Mouse (Mus musculus): ENCODE data around the gene Pkig.

Pkig gene

DNA sequence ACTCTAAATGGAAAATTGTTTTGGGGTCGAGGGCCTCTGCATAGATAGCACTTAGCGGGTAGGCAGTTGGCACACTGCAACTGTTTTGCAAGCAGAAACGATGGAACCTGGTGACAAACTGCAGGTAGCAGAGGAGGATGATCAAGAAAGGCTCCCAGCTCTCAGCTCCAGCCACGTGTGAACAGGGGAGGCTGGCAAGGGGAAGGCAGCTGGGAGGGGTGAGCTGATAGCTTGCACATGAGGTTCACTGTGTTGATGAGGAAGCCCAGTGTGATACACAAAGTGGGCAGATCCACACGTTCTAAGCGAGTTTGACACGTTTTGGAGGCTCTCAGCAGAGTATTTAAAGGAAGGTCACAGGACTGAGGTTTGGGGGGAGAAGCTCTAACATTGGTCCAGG is 54.3 kb downstream of the Pkig start:
- DNase-seq, result no peak

DNA sequence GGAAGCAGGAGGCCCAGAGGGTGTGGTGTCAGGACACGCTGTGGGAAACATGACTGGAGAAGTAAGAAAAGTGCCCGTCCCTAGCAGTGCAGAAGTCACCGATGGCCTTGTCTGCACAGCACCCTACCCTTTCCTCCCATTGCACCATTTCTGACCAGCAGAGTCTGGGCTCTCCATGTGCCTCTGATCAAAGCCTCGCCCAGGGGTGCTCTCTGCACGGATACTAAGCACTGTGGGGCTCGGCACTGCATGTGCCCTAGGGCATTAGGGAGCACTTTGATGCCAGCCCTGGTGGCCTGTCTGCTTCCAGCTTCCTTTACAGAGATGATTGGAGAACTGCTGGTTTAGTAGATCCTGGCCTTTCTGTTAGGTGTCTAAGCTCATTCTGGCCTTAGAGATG is 54.7 kb downstream of the Pkig start:
- DNase-seq, result no peak

DNA sequence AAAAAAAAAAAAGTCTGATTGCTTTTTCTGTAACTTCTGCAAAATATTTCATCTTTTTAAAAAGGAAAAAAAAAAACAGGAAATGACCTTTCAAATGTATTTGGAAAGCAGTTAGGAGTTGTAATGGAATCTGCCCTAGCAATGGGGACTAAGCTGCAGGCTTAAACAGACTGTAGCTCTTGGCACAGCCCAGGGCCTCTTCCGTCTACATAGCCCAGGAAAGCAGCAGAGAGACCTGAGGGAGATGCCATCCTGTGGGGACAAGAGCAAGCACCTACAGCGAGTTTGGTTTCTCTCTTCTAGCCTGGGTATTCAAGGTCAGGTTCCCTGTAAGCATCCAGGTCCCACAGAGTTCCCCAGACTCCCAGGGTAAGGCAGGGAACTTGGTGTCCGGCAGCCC is 55.2 kb downstream of the Pkig start:
- no peak for DNase-seq

DNA sequence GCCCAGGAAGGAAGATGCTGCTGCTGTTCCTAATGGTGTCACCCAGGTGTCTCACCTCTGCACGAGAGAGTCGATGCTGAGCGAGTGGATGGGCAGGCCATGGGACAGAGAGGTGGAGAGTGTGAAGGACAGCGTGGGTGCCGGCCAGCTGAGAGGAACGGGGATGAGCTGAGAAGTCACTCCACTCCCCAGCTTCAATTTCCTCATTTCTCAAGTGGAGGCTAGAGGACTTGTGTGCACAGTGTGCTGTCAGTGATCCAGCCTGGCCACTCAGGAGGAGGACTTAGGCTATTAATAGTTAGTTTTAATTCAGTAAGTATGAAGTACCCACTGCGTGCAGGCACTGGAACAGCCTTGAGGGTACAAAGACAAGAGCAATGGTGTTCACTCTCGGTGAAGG is 58.3 kb downstream of the Pkig start:
- no peak for DNase-seq

DNA sequence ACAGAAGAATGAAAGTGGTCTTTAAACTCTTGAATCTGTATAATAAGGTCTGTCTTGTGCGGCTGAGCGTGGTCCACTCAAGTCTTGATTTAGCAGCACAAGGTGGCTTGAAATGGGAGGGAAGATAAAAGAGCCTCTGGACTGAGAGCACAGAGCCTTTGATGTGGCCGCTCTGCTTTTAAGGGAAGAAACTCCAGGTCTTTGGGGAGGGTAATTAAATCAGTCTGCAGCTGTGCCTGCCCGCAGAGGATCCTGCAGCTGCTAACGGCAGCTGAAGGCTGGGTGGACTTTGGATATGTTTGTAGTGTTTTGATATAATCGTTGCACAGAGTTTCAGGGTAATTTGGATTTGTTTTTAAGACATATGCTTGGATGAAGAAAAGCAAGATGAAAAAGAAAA is 58.7 kb downstream of the Pkig start:
- no peak for DNase-seq

DNA sequence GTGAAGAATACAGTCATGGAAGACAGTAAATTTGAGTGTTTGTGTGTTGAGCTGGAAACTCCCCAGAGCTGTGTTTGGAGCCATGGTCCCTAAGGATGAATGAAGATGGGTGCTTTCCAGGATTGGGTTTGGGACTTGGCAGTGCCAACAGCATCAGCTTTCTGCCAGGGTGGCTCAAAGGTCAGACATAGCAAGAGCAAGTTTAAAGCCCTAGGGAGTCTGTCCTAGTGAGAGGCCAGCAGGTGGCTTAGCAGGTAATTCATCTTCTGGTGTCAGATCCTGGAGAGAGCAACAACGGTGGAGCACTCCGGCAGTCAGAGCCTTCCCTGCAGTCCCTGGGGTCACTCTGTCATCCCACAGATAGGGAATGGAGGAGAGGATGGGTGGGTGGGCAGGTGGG is 60.3 kb downstream of the Pkig start:
- no peak for DNase-seq

DNA sequence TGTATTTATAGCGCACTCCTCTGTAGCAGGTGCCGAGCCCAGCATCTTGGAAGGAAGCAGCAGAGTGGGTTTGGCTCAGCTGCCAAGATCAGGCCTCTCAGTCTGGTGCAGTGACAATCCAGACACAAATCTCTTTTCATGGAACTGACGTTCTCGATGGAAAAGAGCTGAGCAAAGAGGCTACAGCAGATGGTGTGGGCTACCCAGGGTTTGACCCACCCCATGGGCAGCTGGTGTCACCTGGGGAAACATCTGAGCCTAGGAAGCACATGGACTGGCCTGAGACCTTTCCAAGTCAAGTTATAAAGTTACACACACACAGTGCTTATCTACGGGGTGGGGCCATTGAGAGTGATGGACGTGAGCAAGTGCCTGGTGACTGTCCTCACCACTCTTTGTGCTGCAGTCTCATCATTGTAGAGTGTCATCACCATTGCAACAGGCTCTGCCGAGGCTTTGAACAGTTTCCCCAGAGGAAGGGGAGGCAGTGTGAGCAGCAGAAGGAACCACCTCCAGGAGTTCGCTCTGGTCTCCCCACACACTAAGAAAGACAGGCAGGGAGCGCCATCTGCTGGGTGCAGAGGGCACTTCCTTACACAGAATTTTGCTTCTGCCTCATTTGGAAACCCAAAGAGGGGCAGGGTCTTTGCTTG is 60.9 kb downstream of the Pkig start:
- DNase-seq, result peak; percentile 79

- peak; percentile 37 for DNase-seq
Observed at GRCm38 (mm10) chr2:163719616-163720015, 61.4 kb downstream of the Pkig start.

- peak; percentile 76 for DNase-seq
Observed at GRCm38 (mm10) chr2:163722550-163722949, 64.4 kb downstream of the Pkig start.

GRCm38 (mm10) chr2:163726766-163727393 is 68.7 kb downstream of the Pkig start:
- no peak for DNase-seq

- DNase-seq, result no peak
Observed at GRCm38 (mm10) chr2:163728300-163728699, 70.1 kb downstream of the Pkig start.

GRCm38 (mm10) chr2:163732021-163732420 is 73.8 kb downstream of the Pkig start:
- no peak for DNase-seq

DNA sequence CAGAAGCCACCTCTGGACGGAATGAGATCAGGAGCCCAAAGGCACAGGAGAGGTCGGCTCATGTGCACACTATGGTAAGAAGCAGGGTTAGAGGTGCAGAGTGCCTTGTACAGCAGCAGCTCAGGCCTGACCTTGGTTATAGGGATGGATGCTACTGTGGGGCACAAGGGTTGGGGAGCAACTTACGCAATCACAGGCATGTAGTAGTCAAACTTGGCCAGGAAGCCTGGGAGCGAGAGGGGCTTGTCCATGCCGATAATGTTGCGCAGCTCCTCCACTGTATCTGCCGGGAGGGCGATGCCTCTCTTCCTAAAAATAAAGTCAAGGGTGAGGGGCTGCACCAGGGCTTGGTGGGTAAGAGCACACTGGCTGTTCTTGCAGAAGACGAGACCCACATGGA is 77.0 kb downstream of the Pkig start:
- DNase-seq, result no peak

GRCm38 (mm10) chr2:163735980-163736379 is 77.8 kb downstream of the Pkig start:
- no peak for DNase-seq

DNA sequence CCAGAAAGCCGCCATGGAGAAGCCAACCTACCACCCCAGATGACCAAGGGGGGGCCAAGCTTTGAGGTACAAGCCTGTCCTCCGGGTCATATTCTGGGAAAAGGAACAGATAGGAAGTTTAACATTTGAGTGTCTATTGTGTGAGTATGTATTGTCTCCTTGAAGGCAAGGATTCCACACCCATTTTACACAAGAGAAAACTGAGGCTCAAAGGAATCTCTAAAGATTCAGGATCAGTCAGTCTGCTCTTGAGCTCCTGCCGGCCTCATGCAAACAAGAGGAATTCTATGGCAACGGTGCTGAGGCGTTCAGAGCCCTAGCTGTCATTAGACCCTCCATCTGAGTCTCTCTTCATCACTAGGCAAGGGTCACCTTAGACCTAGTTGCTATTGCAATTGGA is 84.5 kb downstream of the Pkig start:
- no peak for DNase-seq

DNA sequence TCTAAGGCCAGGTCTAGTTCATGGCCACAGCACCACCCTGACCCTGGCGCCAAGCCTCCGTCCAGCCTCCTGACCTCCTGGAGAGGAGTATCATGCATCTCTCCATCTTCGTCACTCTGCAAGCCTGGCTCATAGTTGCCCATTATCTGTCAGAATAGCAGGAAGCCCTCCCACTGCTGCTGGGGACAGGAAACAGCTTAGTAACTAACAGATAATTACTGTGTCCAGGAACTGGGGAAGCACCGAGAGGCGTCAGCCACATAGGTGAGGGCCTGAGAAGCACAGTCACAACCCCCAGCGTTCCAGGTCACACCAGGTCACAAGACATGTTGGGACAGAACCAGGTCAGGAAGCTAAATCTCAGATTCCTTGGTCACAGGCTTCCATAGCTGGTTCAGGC is 85.2 kb downstream of the Pkig start:
- no peak for DNase-seq

DNA sequence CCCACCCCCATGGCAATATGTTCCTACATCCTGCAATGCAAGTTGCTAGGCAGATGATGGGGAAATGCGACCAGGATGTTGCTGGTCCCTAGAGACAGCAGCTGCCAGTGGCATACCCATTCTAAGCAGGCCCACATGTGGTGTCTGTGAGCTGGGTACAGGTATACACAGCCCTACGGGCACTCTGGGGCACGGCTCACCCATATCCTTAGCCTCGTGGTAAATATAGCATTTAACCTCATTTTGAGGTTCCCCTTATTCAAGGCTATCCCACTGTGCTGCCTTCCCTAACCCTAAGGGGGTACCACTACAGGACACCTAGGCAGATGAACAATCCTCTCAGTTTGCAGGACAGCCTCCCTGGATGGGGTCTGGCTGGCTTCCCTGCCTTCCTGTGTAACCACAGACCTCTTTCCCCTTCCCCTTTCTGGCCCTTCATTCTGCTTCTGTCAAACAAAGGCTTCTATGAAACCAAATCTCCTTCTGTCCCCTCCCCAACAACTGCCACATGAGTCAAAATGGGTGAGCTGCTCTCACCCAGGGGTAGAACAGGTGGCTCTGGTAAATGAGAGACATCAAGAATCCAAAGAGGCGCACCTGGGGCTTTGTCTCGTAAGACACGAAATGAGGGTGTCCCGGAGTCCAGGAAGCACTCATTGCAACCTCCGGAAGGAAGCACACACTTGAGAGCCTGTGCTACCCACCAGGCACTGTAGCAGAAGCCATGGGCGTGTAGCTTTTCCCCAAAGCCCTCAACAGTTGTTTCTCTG is 86.8 kb downstream of the Pkig start:
- DNase-seq, result no peak

- DNase-seq, result no peak
Observed at GRCm38 (mm10) chr2:163749647-163750611, 91.7 kb downstream of the Pkig start, which contains the start of gene Ada. Gene Ada, minus strand, starts transcription at chr2:163750239.

GRCm38 (mm10) chr2:163754228-163754627 is 96.0 kb downstream of the Pkig start:
- no peak for DNase-seq

DNA sequence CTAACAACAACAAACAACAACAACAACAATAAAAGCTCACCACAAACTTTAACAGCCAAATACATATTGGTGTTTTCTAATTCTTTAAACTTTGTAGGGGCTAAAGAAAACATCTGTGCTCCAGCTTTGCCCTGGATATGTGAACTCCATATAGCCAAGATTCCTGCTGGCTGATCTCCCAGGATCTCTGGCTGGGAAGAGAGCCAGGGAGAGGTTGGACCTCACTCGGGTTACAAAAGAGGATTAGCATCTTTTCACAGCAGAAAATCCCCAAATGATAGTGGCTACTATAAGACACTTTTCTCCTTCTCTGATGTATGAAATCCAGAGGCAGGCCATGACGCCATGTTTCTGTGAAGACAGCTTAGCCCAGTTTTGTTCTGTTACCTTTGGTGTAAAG is 98.5 kb downstream of the Pkig start:
- no peak for DNase-seq

- no peak for DNase-seq
Observed at GRCm38 (mm10) chr2:163758146-163758545, 100.0 kb downstream of the Pkig start.

- no peak for DNase-seq
Observed at GRCm38 (mm10) chr2:163760589-163760988, 102.4 kb downstream of the Pkig start.

GRCm38 (mm10) chr2:163761402-163761801 is 103.2 kb downstream of the Pkig start:
- no peak for DNase-seq
